Mouse (Mus musculus) brain, embryonic 14.5 days (tissue): Measurements from ENCODE around the gene Myom1.

ENCODE experiments used
- CTCF ChIP-seq: fragments of 200-500 bp; IDR thresholded peaks from 2 replicates; pipeline ENCODE4 v1.5.1; 2012; ENCODE audit warnings: inconsistent platforms, mild to moderate bottlenecking, moderate library complexity, borderline replicate concordance; ENCODE audit not compliant: insufficient read depth, insufficient read length; ENCODE audit errors: extremely low read depth
- POLR2A ChIP-seq: fragments of 200-500 bp; IDR thresholded peaks from 2 replicates; pipeline ENCODE4 v1.6.1; 2012; ENCODE audit warnings: mild to moderate bottlenecking, inconsistent platforms, borderline replicate concordance; ENCODE audit not compliant: poor library complexity, insufficient read depth, insufficient read length, severe bottlenecking; ENCODE audit errors: extremely low read depth

DNA sequence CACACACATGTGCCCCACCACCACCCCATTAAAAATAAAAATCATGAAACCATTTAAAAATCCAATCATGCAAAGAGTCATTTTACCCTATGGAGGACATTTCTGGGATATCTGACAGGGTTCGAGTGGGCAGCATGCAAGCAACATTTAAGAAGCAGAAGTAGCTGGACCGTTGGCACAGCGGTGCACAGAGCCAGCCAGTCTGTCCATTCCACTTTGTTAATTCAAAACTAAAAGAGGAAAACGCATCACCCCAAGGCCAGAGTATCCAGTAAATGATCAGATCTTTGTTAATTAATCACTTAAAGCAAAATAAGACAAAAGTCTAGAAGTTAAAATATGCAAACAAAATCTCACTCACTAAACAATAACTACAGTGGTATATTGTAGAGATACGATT, 133.4 kb downstream of the Myom1 start:
- no peak for TF ChIP-seq POLR2A
- no peak for TF ChIP-seq CTCF
